In genomic region chr8:48342321-48343066, GRCm38 (mm10) we compare ENCODE assay signal across 10 mouse cellular contexts.
A peak's percentile ranks its signal among the peaks of the same experiment; 100 is the strongest.
DNase-seq lines count a peak whose midpoint lies in the region; ATAC-seq and TF ChIP-seq lines count a peak whose summit lies in the region.
"Had no signal": no experiment of that assay in that cellular context is flagged by ENCODE, and none has a peak within 500 bp of the region (broad histone marks: within the 10 kb centered on the region; RNA-seq: fewer than 3 reads in every experiment).

No protein-coding gene starts in this region.

- WGBS in kidney, postnatal 0 days, result 78% methylated on average over 30 of the region's 30 CpGs
- 72% methylated on average over 30 of the region's 30 CpGs for WGBS in kidney, adult 2 months
- WGBS in embryonic facial prominence, embryonic 11.5 days, result 84% methylated on average over 30 of the region's 30 CpGs
- WGBS in hindbrain, embryonic 16.5 days, result 37% methylated on average over 30 of the region's 30 CpGs
- WGBS in neural tube, embryonic 14.5 days, result 46% methylated on average over 30 of the region's 30 CpGs
- WGBS in cerebellum, adult 2 months, result 38% methylated on average over 30 of the region's 30 CpGs

- TF ChIP-seq POLR2A in kidney, adult 2 months (IDR thresholded peaks at IDR 0.05; ENCODE audit: low read depth, low read length), result no peak
- no peak for TF ChIP-seq POLR2A in cerebellum, adult 2 months (IDR thresholded peaks at IDR 0.05; ENCODE audit: borderline replicate concordance, insufficient read depth, low read length)

- no peak overlapping the region for H3K4me2 ChIP-seq in kidney, postnatal 0 days (ENCODE audit: low read length)
- H3K4me2 ChIP-seq in embryonic facial prominence, embryonic 11.5 days (ENCODE audit: low read depth, low read length), result no peak overlapping the region
- peak overlapping the region; percentile 55 for H3K4me2 ChIP-seq in hindbrain, embryonic 16.5 days (ENCODE audit: low read length)
- peak overlapping the region; percentile 35; the same call in 1 of the 2 replicates for H3K4me2 ChIP-seq in neural tube, embryonic 14.5 days (ENCODE audit: low read depth, low read length)

- DNase-seq in kidney, postnatal 0 days (ENCODE audit: low spot score), result peak; percentile 2
- DNase-seq in kidney, adult 2 months, result no peak
- DNase-seq in embryonic facial prominence, embryonic 11.5 days (ENCODE audit: low spot score), result peak; percentile 5
- DNase-seq in adrenal gland, postnatal 25 days, result no peak
- DNase-seq in cerebellum, adult 2 months, result no peak
- DNase-seq in adrenal gland, adult 18-20 months (ENCODE audit: low spot score in 2 of 2), result no peak
- DNase-seq: lung, adult 2 months had no signal

- no peak for TF ChIP-seq CTCF in kidney, postnatal 0 days (IDR thresholded peaks at IDR 0.05; ENCODE audit: low read depth)
- no peak for TF ChIP-seq CTCF in kidney, adult 2 months (conservative IDR thresholded peaks at IDR 0.05; ENCODE audit: insufficient read depth, insufficient read length, low read depth, low read length)
- no peak for TF ChIP-seq CTCF in cerebellum, adult 2 months (IDR thresholded peaks at IDR 0.05; ENCODE audit: borderline replicate concordance, insufficient read depth, low read depth, low read length)

- no peak overlapping the region for H3K9ac ChIP-seq in kidney, postnatal 0 days (ENCODE audit: low read depth, low read length)
- no peak overlapping the region for H3K9ac ChIP-seq in embryonic facial prominence, embryonic 11.5 days (replicated peaks; ENCODE audit: low read length)
- H3K9ac ChIP-seq in hindbrain, embryonic 16.5 days (ENCODE audit: low read depth, low read length), result peak overlapping the region; percentile 31
- H3K9ac ChIP-seq in neural tube, embryonic 14.5 days (replicated peaks; ENCODE audit: low read depth, low read length), result no peak overlapping the region

- H3K27ac ChIP-seq in kidney, postnatal 0 days, result no peak overlapping the region
- H3K27ac ChIP-seq in kidney, adult 2 months (ENCODE audit: insufficient read depth, low read depth, low read length), result no peak overlapping the region
- H3K27ac ChIP-seq in embryonic facial prominence, embryonic 11.5 days (replicated peaks; ENCODE audit: low read depth, low read length), result 0 out of 2 replicates have a peak overlapping the region, but pooled peaks have one; percentile 8
- peak overlapping the region; percentile 59 for H3K27ac ChIP-seq in hindbrain, embryonic 16.5 days (ENCODE audit: low read depth, low read length)
- H3K27ac ChIP-seq in neural tube, embryonic 14.5 days (ENCODE audit: low read depth, low read length), result peak overlapping the region; percentile 28; the same call in 1 of the 2 replicates
- no peak overlapping the region for H3K27ac ChIP-seq in cerebellum, adult 2 months (ENCODE audit: insufficient read depth, low read length)
- H3K27ac ChIP-seq: limb, embryonic 10.5 days had no signal

- no peaks in the 10 kb centered on the region for H3K4me1 ChIP-seq in kidney, postnatal 0 days (replicated peaks; ENCODE audit: insufficient read depth, low read length)
- no peaks in the 10 kb centered on the region for H3K4me1 ChIP-seq in kidney, adult 2 months (ENCODE audit: control insufficient read depth, insufficient read depth, low read length)
- H3K4me1 ChIP-seq in embryonic facial prominence, embryonic 11.5 days (ENCODE audit: control insufficient read depth, insufficient read depth, low read length), result no peaks in the 10 kb centered on the region
- peaks cover 4% of the 10 kb centered on the region for H3K4me1 ChIP-seq in hindbrain, embryonic 16.5 days (ENCODE audit: control insufficient read depth, insufficient read depth, low read depth, low read length)
- peaks cover 16% of the 10 kb centered on the region for H3K4me1 ChIP-seq in neural tube, embryonic 14.5 days (ENCODE audit: control insufficient read depth, insufficient read depth, low read length)
- H3K4me1 ChIP-seq in cerebellum, adult 2 months (ENCODE audit: control insufficient read depth, insufficient read depth, low read length), result no peaks in the 10 kb centered on the region

- H3K36me3 ChIP-seq in kidney, postnatal 0 days (ENCODE audit: insufficient read depth, low read length), result no peaks in the 10 kb centered on the region
- no peaks in the 10 kb centered on the region for H3K36me3 ChIP-seq in kidney, adult 2 months (ENCODE audit: control insufficient read depth, insufficient read depth, low read length)
- no peaks in the 10 kb centered on the region; the same call in none of the 2 replicates for H3K36me3 ChIP-seq in embryonic facial prominence, embryonic 11.5 days (replicated peaks; ENCODE audit: control insufficient read depth, insufficient read depth, low read depth, low read length)
- no peaks in the 10 kb centered on the region for H3K36me3 ChIP-seq in hindbrain, embryonic 16.5 days (ENCODE audit: control insufficient read depth, insufficient read depth, low read length)
- no peaks in the 10 kb centered on the region for H3K36me3 ChIP-seq in neural tube, embryonic 14.5 days (ENCODE audit: control insufficient read depth, insufficient read depth, low read length)

- no peak overlapping the region for H3K4me3 ChIP-seq in kidney, postnatal 0 days (replicated peaks; ENCODE audit: low read depth, low read length)
- H3K4me3 ChIP-seq in kidney, adult 2 months (ENCODE audit: insufficient read depth, low read depth, low read length), result no peak overlapping the region
- no peak overlapping the region for H3K4me3 ChIP-seq in embryonic facial prominence, embryonic 11.5 days (ENCODE audit: low read depth, low read length)
- H3K4me3 ChIP-seq in hindbrain, embryonic 16.5 days (ENCODE audit: low read length), result peak overlapping the region; percentile 22
- no peak overlapping the region for H3K4me3 ChIP-seq in neural tube, embryonic 14.5 days (ENCODE audit: low read depth, low read length)
- H3K4me3 ChIP-seq in cerebellum, adult 2 months (replicated peaks; ENCODE audit: insufficient read depth, low read depth, low read length), result no peak overlapping the region
- H3K4me3 ChIP-seq: limb, embryonic 10.5 days had no signal

- H3K27me3 ChIP-seq in kidney, postnatal 0 days (ENCODE audit: insufficient read depth, low read length), result no peaks in the 10 kb centered on the region
- no peaks in the 10 kb centered on the region for H3K27me3 ChIP-seq in kidney, adult 2 months (replicated peaks; ENCODE audit: control insufficient read depth, insufficient read depth, low read length)
- no peaks in the 10 kb centered on the region for H3K27me3 ChIP-seq in embryonic facial prominence, embryonic 11.5 days (ENCODE audit: control insufficient read depth, insufficient read depth, low read length)
- no peaks in the 10 kb centered on the region for H3K27me3 ChIP-seq in hindbrain, embryonic 16.5 days (replicated peaks; ENCODE audit: control insufficient read depth, insufficient read depth, low read length)
- H3K27me3 ChIP-seq in neural tube, embryonic 14.5 days (ENCODE audit: control insufficient read depth, insufficient read depth, low read length), result no peaks in the 10 kb centered on the region
- no peaks in the 10 kb centered on the region; the same call in 1 of the 2 replicates for H3K27me3 ChIP-seq in cerebellum, adult 2 months (ENCODE audit: control insufficient read depth, insufficient read depth, low read length)

- H3K9me3 ChIP-seq in kidney, postnatal 0 days (replicated peaks; ENCODE audit: low read length), result no peaks in the 10 kb centered on the region
- no peaks in the 10 kb centered on the region for H3K9me3 ChIP-seq in embryonic facial prominence, embryonic 11.5 days (replicated peaks; ENCODE audit: control insufficient read depth, low read length)
- H3K9me3 ChIP-seq in hindbrain, embryonic 16.5 days (ENCODE audit: control insufficient read depth, low read length), result no peaks in the 10 kb centered on the region
- H3K9me3 ChIP-seq in neural tube, embryonic 14.5 days (ENCODE audit: control insufficient read depth, low read length), result no peaks in the 10 kb centered on the region
- H3K9me3 ChIP-seq: limb, embryonic 10.5 days had no signal

- no peak for ATAC-seq in kidney, postnatal 0 days (replicated peaks; ENCODE audit: low FRiP score, low read depth)
- 0 out of 2 replicates have a peak, but pooled peaks have one; percentile 67 for ATAC-seq in embryonic facial prominence, embryonic 11.5 days (replicated peaks; ENCODE audit: insufficient number of reproducible peaks, low FRiP score, low TSS enrichment, low read depth)
- ATAC-seq in hindbrain, embryonic 16.5 days, result peak; percentile 77
- ATAC-seq in neural tube, embryonic 14.5 days (ENCODE audit: low read depth), result peak; percentile 63

Comparison
In these comparisons a context has a peak if more than half of its experiments do, and no peak if none do; other contexts are left out.
1. DNase-seq: peak in kidney, postnatal 0 days (single experiment) and embryonic facial prominence, embryonic 11.5 days (single experiment); none in kidney, adult 2 months (single experiment), adrenal gland, postnatal 25 days (single experiment), cerebellum, adult 2 months (0 of 2) and adrenal gland, adult 18-20 months (0 of 2).
2. H3K27ac ChIP-seq: peak in embryonic facial prominence, embryonic 11.5 days (single experiment), hindbrain, embryonic 16.5 days (single experiment) and neural tube, embryonic 14.5 days (single experiment); none in kidney, postnatal 0 days (single experiment), kidney, adult 2 months (single experiment) and cerebellum, adult 2 months (single experiment).
3. H3K4me2 ChIP-seq: peak in hindbrain, embryonic 16.5 days (single experiment) and neural tube, embryonic 14.5 days (single experiment); none in kidney, postnatal 0 days (single experiment) and embryonic facial prominence, embryonic 11.5 days (single experiment).